Mouse (Mus musculus) regulatory T cell (primary cell): ENCODE measurements around the gene Olfr498.

Source experiments
- in situ Hi-C: fragments of 300-600 bp; cut with MboI, MseI; formaldehyde crosslinking; loops from one replicate; pipeline ENCODE4 v1.15.1; 2025; ENCODE audit warnings: high pct_unique_total_duplicates

The Olfr498 gene

GRCm38 (mm10) chr7:108465026-108465425 is at the start of gene Olfr498:
TSS of gene Olfr498 (plus strand) at chr7:108465326.
- in situ Hi-C loops, result no loop called here

- in situ Hi-C loops, result no loop called here
Measured at GRCm38 (mm10) chr7:108420121-108420520, 45.0 kb upstream of the Olfr498 start, which contains the start of gene Olfr497. TSS of gene Olfr497 (plus strand) at chr7:108420421.
